ENCODE assay signal across 11 mouse cellular contexts in genomic region chr3:96249034-96249345, GRCm38 (mm10). TPM values are rescaled to one million over a fixed set of nuclear protein-coding genes. Genes with fewer than 3 reads are reported as not detected.
DNase-seq lines count a peak whose midpoint lies in the region; ATAC-seq and TF ChIP-seq lines count a peak whose summit lies in the region.
"Had no signal": no experiment of that assay in that cellular context is flagged by ENCODE, and none has a peak within 500 bp of the region (broad histone marks: within the 10 kb centered on the region; RNA-seq: fewer than 3 reads in every experiment).

No protein-coding gene starts in this region.

- WGBS in heart, embryonic 13.5 days = 58% methylated on average over 4 of the region's 4 CpGs
- WGBS in heart, adult 2 months = 63% methylated on average over 4 of the region's 4 CpGs
- 42% methylated on average over 4 of the region's 4 CpGs for WGBS in limb, embryonic 11.5 days

- H3K79me2 ChIP-seq in heart, adult 2 months (replicated peaks; ENCODE audit: control insufficient read depth, insufficient read depth, low read length) = no peaks in the 10 kb centered on the region

- H3K27me3 ChIP-seq in heart, embryonic 13.5 days (replicated peaks) = no peaks in the 10 kb centered on the region
- H3K27me3 ChIP-seq in heart, adult 2 months (ENCODE audit: control insufficient read depth, insufficient read depth, low read length) = no peaks in the 10 kb centered on the region
- no peaks in the 10 kb centered on the region for H3K27me3 ChIP-seq in limb, embryonic 11.5 days (ENCODE audit: control insufficient read depth, insufficient read depth, low read length)

- no peak for TF ChIP-seq CTCF in heart, adult 2 months (IDR thresholded peaks at IDR 0.05)

- H3K27ac ChIP-seq in heart, embryonic 13.5 days (replicated peaks) = no peak overlapping the region
- H3K27ac ChIP-seq in heart, adult 2 months = no peak overlapping the region
- peak overlapping the region; percentile 10; the same call in 1 of the 2 replicates for H3K27ac ChIP-seq in limb, embryonic 11.5 days (replicated peaks; ENCODE audit: low read depth, low read length)

- no peak for TF ChIP-seq POLR2A in heart, adult 2 months (IDR thresholded peaks at IDR 0.05; ENCODE audit: insufficient read depth, low read depth, low read length)

- intact Hi-C loops in heart, adult 2 months (cut with DNase I) = loop anchor here (1.0 kb wide), 1 partner anchor 10 kb away; no protein-coding TSS in a partner anchor
- intact Hi-C loops in left cerebral cortex, postnatal 25 days (cut with DNase I) = no loop called here

- peak overlapping the region; percentile 72 for H3K4me2 ChIP-seq in heart, embryonic 13.5 days
- peak overlapping the region; percentile 40; the same call in 1 of the 2 replicates for H3K4me2 ChIP-seq in limb, embryonic 11.5 days (ENCODE audit: low read depth, severe bottlenecking)

- H3K36me3 ChIP-seq in heart, embryonic 13.5 days = no peaks in the 10 kb centered on the region
- peaks cover 2% of the 10 kb centered on the region; the same call in 1 of the 2 replicates for H3K36me3 ChIP-seq in heart, adult 2 months (ENCODE audit: control insufficient read depth, insufficient read depth, low read length)
- no peaks in the 10 kb centered on the region for H3K36me3 ChIP-seq in limb, embryonic 11.5 days (ENCODE audit: control insufficient read depth, insufficient read depth, low read length)
- H3K36me3 ChIP-seq: G1E had no signal

- ATAC-seq in heart, embryonic 13.5 days (ENCODE audit: extremely low read depth, insufficient number of reproducible peaks, low FRiP score, low TSS enrichment) = no peak
- ATAC-seq in limb, embryonic 11.5 days (ENCODE audit: insufficient number of reproducible peaks, low FRiP score, low TSS enrichment, low read depth) = no peak
- no peak for ATAC-seq in megakaryocyte progenitor cell, adult 5-6 weeks (replicated peaks; ENCODE audit: poor library complexity)

- no peak for TF ChIP-seq EP300 in heart, adult 2 months (IDR thresholded peaks at IDR 0.05; ENCODE audit: insufficient read depth, low read depth, low read length)

- DNase-seq in heart, adult 2 months = no peak
- DNase-seq in retina, postnatal 1 day = peak; percentile 19
- DNase-seq in retina, embryonic 14.5 days (ENCODE audit: low spot score) = no peak
- DNase-seq in limb, embryonic 11.5 days (ENCODE audit: low spot score) = no peak
- DNase-seq in left cerebral cortex, postnatal 25 days (ENCODE audit: low spot score in 2 of 2) = no peak
- DNase-seq in left cerebral cortex, adult 9 months (ENCODE audit: low spot score in 2 of 2) = no peak
- DNase-seq: kidney, adult 9 months had no signal

- no peaks in the 10 kb centered on the region for H3K9me3 ChIP-seq in heart, embryonic 13.5 days
- no peaks in the 10 kb centered on the region for H3K9me3 ChIP-seq in limb, embryonic 11.5 days (ENCODE audit: control insufficient read depth, low read length)
- H3K9me3 ChIP-seq: G1E had no signal

- no peak overlapping the region; the same call in 1 of the 2 replicates for H3K9ac ChIP-seq in heart, embryonic 13.5 days
- H3K9ac ChIP-seq in heart, adult 2 months (ENCODE audit: low read depth, low read length) = no peak overlapping the region
- peak overlapping the region; percentile 18; the same call in 1 of the 2 replicates for H3K9ac ChIP-seq in limb, embryonic 11.5 days (ENCODE audit: low read length)

- H3K4me1 ChIP-seq in heart, embryonic 13.5 days = peaks cover 38% of the 10 kb centered on the region
- H3K4me1 ChIP-seq in heart, adult 2 months (ENCODE audit: control insufficient read depth, insufficient read depth, low read length) = peaks cover 3% of the 10 kb centered on the region
- H3K4me1 ChIP-seq in limb, embryonic 11.5 days (ENCODE audit: control insufficient read depth, insufficient read depth, low read length) = peaks cover 18% of the 10 kb centered on the region

- H3K4me3 ChIP-seq in heart, embryonic 13.5 days = peak overlapping the region; percentile 56; the same call in 1 of the 2 replicates
- no peak overlapping the region for H3K4me3 ChIP-seq in heart, adult 2 months
- H3K4me3 ChIP-seq in limb, embryonic 11.5 days (ENCODE audit: low read depth, low read length) = 0 out of 2 replicates have a peak overlapping the region, but pooled peaks have one; percentile 0

RNA-seq across cellular contexts. Expression of gene Hist2h3c1, which starts 2.5 kb away (rescaled TPM):
- 0.24 and 0.46 TPM in 2 replicates for polyA plus RNA-seq in heart, embryonic 13.5 days (2015; fragmentation: Nextera tagmentation; extraction: Ambion mirVana)
- total RNA-seq in heart, adult 2 months (2021) = not detected
- not detected in 2 replicates for polyA plus RNA-seq in heart, adult 2 months (2012; rRNA removed)
- 0.28 TPM in 1 of 2 replicates, not detected in the other for polyA plus RNA-seq in limb, embryonic 11.5 days (2014; fragmentation: Nextera tagmentation; extraction: Ambion mirVana)
- total RNA-seq in left cerebral cortex, postnatal 25 days (2021) = not detected
- total RNA-seq in megakaryocyte progenitor cell, adult 5-6 weeks (2015) = 17.3 and 17.9 TPM in 2 replicates
- 2.8 TPM in 1 of 2 replicates, not detected in the other for total RNA-seq in megakaryocyte progenitor cell, adult 5-6 weeks (2017)
- polyA plus RNA-seq: G1E; testis, adult 2 months had no signal

RNA-seq across cellular contexts. Expression of gene Hist2h2aa1, which starts 3.7 kb away (rescaled TPM):
- polyA plus RNA-seq in heart, embryonic 13.5 days (2015; fragmentation: Nextera tagmentation; extraction: Ambion mirVana) = 10.6 and 16.1 TPM in 2 replicates
- 10 to 100 TPM in 1 of 2 experiments, 1 to 10 TPM in 1; 7.1 to 13.0 TPM for total RNA-seq in heart, adult 2 months (2021)
- 60.4 and 124 TPM in 2 replicates for polyA plus RNA-seq in heart, adult 2 months (2012; rRNA removed)
- polyA plus RNA-seq in limb, embryonic 11.5 days (2014; fragmentation: Nextera tagmentation; extraction: Ambion mirVana) = 14.6 and 15.5 TPM in 2 replicates
- 1 to 10 TPM; 6.9 to 9.0 TPM for total RNA-seq in left cerebral cortex, postnatal 25 days (2021)
- not detected in 2 replicates for total RNA-seq in megakaryocyte progenitor cell, adult 5-6 weeks (2015)
- 7,846 and 10,813 TPM in 2 replicates for total RNA-seq in megakaryocyte progenitor cell, adult 5-6 weeks (2017)

RNA-seq across cellular contexts. Expression of gene Hist2h2aa2, which starts 8.9 kb away (rescaled TPM):
- 34.7 and 49.3 TPM in 2 replicates for polyA plus RNA-seq in heart, embryonic 13.5 days (2015; fragmentation: Nextera tagmentation; extraction: Ambion mirVana)
- 100 to 1,000 TPM; 189 to 218 TPM for total RNA-seq in heart, adult 2 months (2021)
- polyA plus RNA-seq in heart, adult 2 months (2012; rRNA removed) = 33.9 and 73.5 TPM in 2 replicates
- polyA plus RNA-seq in limb, embryonic 11.5 days (2014; fragmentation: Nextera tagmentation; extraction: Ambion mirVana) = 28.8 and 40.7 TPM in 2 replicates
- total RNA-seq in left cerebral cortex, postnatal 25 days (2021) = 100 to 1,000 TPM; 158 to 179 TPM
- total RNA-seq in megakaryocyte progenitor cell, adult 5-6 weeks (2015) = 54.6 and 61.5 TPM in 2 replicates
- 0.67 and 1,948 TPM in 2 replicates for total RNA-seq in megakaryocyte progenitor cell, adult 5-6 weeks (2017)

RNA-seq across cellular contexts. Expression of gene Hist2h3c2, which starts 10.1 kb away (rescaled TPM):
- polyA plus RNA-seq in heart, embryonic 13.5 days (2015; fragmentation: Nextera tagmentation; extraction: Ambion mirVana) = 3.0 and 4.3 TPM in 2 replicates
- total RNA-seq in heart, adult 2 months (2021) = 1 to 10 TPM; 5.5 to 6.2 TPM
- polyA plus RNA-seq in heart, adult 2 months (2012; rRNA removed) = 9.2 and 12.0 TPM in 2 replicates
- 9.2 and 10.6 TPM in 2 replicates for polyA plus RNA-seq in limb, embryonic 11.5 days (2014; fragmentation: Nextera tagmentation; extraction: Ambion mirVana)
- total RNA-seq in left cerebral cortex, postnatal 25 days (2021) = 1 to 10 TPM; 5.6 to 7.5 TPM
- 259 and 308 TPM in 2 replicates for total RNA-seq in megakaryocyte progenitor cell, adult 5-6 weeks (2015)
- total RNA-seq in megakaryocyte progenitor cell, adult 5-6 weeks (2017) = 127 and 135 TPM in 2 replicates

RNA-seq across cellular contexts. Expression of gene Hist2h4, which starts 14.1 kb away (rescaled TPM):
- polyA plus RNA-seq in heart, embryonic 13.5 days (2015; fragmentation: Nextera tagmentation; extraction: Ambion mirVana) = 3.9 and 5.4 TPM in 2 replicates
- total RNA-seq in heart, adult 2 months (2021) = 10 to 100 TPM; 11.6 to 14.0 TPM
- 1.1 and 1.4 TPM in 2 replicates for polyA plus RNA-seq in heart, adult 2 months (2012; rRNA removed)
- polyA plus RNA-seq in limb, embryonic 11.5 days (2014; fragmentation: Nextera tagmentation; extraction: Ambion mirVana) = 5.4 and 5.7 TPM in 2 replicates
- 10 to 100 TPM; 25.6 to 30.9 TPM for total RNA-seq in left cerebral cortex, postnatal 25 days (2021)
- total RNA-seq in megakaryocyte progenitor cell, adult 5-6 weeks (2015) = 111 and 118 TPM in 2 replicates
- 114 and 115 TPM in 2 replicates for total RNA-seq in megakaryocyte progenitor cell, adult 5-6 weeks (2017)
